Mouse (Mus musculus) bone marrow macrophage, adult 2 months (primary cell): ENCODE measurements around the gene Ntng1. TPM values are rescaled to one million over a fixed set of nuclear protein-coding genes. Genes with fewer than 3 reads are reported as not detected.
"Not testable (repeated sequence)": the region's sequence is repeated elsewhere in the genome, so short reads cannot be mapped to it uniquely, and the experiment has no call there.

ENCODE experiments used
- H3K27ac ChIP-seq: 2 replicates; pipeline ENCODE4 v1.5.1; 2012; ENCODE audit warnings: low read depth, low read length; ENCODE audit not compliant: insufficient read depth
- H3K4me1 ChIP-seq: 2 replicates; pipeline ENCODE4 v1.6.1; 2012; ENCODE audit warnings: low read length; ENCODE audit not compliant: control insufficient read depth, insufficient read depth
- H3K4me3 ChIP-seq: 2 replicates; pipeline ENCODE4 v1.5.1; 2012; ENCODE audit warnings: mild to moderate bottlenecking, low read length, moderate library complexity; ENCODE audit not compliant: insufficient read depth
- CTCF ChIP-seq: IDR thresholded peaks from 2 replicates; pipeline ENCODE4 v1.5.1; 2012; ENCODE audit warnings: low read depth, mild to moderate bottlenecking, low read length, moderate library complexity
- POLR2A ChIP-seq: IDR thresholded peaks from 2 replicates; pipeline ENCODE4 v1.6.1; 2012; ENCODE audit warnings: mild to moderate bottlenecking, low read depth, low read length, borderline replicate concordance
- polyA plus RNA-seq: library from polyadenylated mRNA; stranded (reverse); fragments of >200 nt; gene quantifications from 2 replicates; pipeline ENCODE4 v1.2.4, GENCODE M21; 2012; ENCODE audit not compliant: missing spikeins, insufficient read depth, insufficient read length

The Ntng1 gene
- polyA plus RNA-seq, 1 experiment = not detected

DNA sequence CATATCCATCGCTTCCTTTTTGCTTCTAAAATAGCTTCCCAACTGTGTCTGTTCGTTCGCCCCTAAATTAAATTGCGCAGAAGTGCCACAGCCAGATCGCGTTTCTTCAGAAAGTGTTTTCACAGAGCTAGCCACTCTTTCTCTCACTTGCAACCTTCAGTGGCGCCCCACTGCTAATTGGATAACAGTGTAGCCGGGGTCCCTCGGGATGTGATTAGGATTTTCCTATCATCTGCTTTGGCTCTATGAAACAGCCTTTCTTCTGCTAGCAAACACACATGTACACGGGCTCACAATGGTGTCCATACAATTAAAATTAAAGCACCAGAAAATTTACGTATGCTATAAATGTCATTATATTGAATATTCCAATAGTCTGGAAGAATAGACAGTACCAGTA, 346.5 kb downstream of the Ntng1 start:
- no peak overlapping the region for H3K4me3 ChIP-seq
- TF ChIP-seq CTCF (no peak), POLR2A (no peak)
- no peaks in the 10 kb centered on the region for H3K4me1 ChIP-seq
- H3K27ac ChIP-seq = no peak overlapping the region

DNA sequence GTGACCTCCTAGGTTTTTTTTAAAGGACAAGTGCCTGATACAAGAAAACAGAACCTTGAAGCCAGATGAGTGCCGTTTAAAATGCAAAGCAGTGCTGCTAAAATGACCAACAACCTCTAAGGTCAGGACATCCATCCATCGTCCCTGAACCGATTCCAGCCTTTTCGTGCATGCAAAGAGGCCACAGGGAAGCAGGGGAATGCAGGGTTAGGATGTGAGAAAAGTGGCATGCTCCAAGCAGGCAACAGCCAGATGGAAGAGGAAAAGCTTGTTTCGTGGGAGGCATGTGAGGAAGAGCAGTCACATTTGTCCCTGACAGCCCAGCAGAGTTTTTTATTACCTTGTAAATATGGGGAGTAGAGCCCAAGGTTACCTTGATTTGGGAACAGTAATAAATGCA, 360.6 kb downstream of the Ntng1 start:
- H3K27ac ChIP-seq = no peak overlapping the region
- no peak for TF ChIP-seq POLR2A
- TF ChIP-seq CTCF = no peak
- H3K4me3 ChIP-seq = no peak overlapping the region
- H3K4me1 ChIP-seq = no peaks in the 10 kb centered on the region

DNA sequence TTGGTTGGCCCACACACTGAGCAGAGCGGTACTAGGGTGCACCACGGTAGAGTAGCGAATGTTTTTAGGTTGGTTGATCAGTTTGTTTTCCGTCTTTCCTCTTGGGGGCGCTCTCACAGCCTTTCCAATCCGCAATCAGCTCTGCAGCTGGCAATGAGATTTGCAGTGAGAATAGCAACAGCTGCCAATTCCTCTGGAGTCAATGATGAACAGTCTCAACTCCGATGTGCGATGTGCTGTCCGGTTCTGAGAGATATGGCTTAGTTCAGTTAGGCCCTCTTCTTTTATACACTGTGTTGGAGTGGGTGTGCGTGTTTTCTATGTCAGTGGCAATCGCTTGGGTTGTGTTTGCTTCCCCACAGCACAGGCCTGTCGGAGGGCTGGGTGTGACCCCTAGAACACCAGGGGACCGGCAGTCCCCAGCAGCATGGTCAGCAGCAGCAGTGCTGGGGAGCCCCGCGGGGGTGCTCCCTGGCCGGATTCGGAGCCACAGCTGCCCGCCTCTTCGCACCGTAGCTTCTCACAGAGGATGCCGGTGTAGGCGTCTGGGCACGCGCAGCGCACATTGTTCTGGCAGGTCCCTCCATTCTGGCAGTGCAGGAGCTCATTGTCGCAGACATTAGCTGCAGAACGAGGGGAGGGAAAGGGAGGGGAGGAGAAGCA, 361.4 kb downstream of the Ntng1 start:
- peak overlapping the region; percentile 13; the same call in 1 of the 2 replicates for H3K4me3 ChIP-seq

DNA sequence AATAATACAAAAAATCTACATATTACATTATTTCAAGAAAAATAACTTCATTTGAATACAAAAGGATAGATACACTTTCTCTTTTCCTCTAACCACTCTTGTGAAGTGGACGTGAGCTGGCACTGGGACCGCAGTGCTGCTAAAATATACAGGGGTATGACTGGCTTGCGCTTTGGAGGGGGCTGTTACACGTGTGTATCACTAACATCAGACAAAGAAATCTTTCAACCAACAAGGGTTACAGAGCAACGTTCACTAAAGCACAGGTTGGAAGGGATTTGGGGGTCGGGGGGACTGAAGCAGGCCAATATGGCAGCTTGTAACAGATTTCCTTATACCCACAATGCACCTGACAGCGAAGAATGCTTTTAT, 361.9 kb downstream of the Ntng1 start:
- Histone ChIP-seq H3K4me3 (no peak overlapping the region), H3K27ac (no peak overlapping the region), H3K4me1 (no peaks in the 10 kb centered on the region)
- TF ChIP-seq CTCF (no peak), POLR2A (no peak)

More for the DNA sequence above, 361.4 kb downstream of the Ntng1 start:
- Histone ChIP-seq H3K4me1 (no peaks in the 10 kb centered on the region), H3K27ac (no peak overlapping the region)
- TF ChIP-seq POLR2A = no peak
- TF ChIP-seq CTCF = peak; percentile 32; the same call in 1 of the 2 replicates

DNA sequence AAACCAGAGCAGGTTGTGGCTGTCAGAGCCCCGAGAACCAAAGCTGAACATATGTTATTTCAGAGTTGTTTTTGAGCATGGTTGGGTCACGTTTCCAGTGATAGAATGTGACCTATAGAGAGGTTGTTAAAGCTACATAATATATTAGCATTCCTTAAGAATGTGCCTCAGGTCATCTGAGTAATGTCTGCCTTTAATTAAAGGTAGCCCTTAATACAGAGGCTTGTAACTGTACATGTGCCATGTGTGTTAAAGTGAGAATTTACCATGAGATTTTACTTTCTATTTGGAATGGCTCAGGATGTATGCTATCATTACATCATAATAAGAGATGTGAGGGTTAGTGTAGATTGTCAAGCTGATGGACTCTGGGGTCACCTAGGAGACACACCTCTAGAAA, 368.6 kb downstream of the Ntng1 start:
- Histone ChIP-seq H3K27ac (no peak overlapping the region), H3K4me1 (no peaks in the 10 kb centered on the region), H3K4me3 (no peak overlapping the region)
- TF ChIP-seq CTCF = no peak
- TF ChIP-seq POLR2A = no peak

DNA sequence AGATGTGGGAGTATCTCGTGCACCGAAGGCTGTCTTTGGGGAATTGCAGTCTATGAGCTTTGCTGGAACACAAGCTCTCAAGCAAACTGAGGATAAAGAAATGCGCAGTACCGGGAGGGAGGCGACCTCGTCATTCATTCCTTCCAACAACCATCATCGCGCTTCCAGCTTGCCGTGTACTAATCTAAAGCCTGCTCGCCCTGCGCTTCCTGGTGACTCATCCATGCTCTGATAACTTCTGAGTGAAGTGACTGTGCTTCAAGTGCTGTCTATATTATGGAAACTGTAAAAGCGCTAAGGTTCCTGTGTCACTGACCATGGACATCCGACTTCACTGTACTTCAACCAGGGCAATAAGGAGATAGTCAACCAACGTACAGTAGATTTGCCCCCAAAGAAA, 371.7 kb downstream of the Ntng1 start:
- no peak overlapping the region for H3K4me3 ChIP-seq
- H3K4me1 ChIP-seq = no peaks in the 10 kb centered on the region
- no peak overlapping the region for H3K27ac ChIP-seq
- TF ChIP-seq CTCF (no peak), POLR2A (no peak)

DNA sequence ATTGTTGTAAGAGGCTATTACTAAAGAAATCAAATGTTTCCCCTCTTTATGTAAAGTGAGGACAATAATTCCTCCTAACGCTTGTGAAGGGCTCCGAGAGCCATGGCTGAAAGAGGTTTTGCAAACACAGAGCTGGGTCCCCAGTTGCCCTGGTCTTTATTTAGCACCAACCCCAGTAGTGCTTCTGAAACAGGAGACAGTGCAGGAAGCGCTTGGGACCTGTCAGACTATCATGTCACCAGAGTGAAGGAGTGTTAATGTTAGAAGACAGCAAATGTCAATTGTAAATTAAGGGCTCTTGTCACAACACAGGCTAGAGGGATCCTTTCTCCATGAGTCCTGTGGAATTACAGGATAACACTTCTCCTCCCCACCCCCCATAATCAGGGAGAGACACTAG, 376.9 kb downstream of the Ntng1 start:
- no peak overlapping the region for H3K27ac ChIP-seq
- H3K4me1 ChIP-seq = no peaks in the 10 kb centered on the region
- TF ChIP-seq POLR2A = no peak
- no peak overlapping the region for H3K4me3 ChIP-seq

DNA sequence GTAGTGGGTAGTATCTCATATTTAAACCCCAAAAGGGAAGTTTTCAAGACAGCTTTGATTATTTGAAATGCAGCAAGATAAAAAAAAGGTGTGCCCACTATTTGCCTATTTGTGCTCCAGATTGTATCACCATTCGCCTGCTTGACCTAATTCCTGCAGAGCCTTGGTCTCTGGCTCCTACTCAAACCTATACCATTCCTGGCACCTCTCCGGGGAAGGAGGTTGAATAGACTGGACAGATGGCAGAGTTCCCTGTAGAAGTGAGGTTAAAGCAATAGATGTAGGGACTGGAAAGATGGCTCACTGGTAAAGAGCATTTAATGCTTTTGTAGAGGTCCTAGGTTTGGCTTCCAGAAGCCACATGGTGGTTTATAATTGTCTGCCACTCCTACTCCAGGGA, 378.2 kb downstream of the Ntng1 start:
- TF ChIP-seq CTCF (no peak), POLR2A (no peak)
- H3K4me1 ChIP-seq = no peaks in the 10 kb centered on the region
- H3K27ac ChIP-seq = no peak overlapping the region
- H3K4me3 ChIP-seq = no peak overlapping the region

DNA sequence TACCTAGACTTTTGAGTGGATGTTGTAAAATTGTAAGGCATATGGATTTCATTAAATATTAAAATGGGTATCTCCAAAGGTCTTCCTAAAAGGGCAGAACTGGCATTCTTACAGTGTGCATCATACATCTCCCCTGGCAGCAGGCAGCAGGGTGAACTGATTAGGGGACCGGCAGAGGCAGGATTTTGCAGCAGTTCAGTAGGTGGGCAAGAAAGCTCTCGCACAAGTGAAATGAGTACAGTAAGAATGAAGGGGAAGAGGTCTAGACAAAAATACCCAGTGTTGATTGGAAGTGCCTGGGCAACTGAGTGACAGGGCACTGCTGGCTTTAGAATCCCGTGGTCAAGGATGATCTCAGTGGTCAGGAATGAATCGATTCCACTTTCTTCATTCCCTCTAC, 378.7 kb downstream of the Ntng1 start:
- TF ChIP-seq CTCF (no peak), POLR2A (no peak)
- Histone ChIP-seq H3K4me3 (no peak overlapping the region), H3K4me1 (no peaks in the 10 kb centered on the region), H3K27ac (no peak overlapping the region)

DNA sequence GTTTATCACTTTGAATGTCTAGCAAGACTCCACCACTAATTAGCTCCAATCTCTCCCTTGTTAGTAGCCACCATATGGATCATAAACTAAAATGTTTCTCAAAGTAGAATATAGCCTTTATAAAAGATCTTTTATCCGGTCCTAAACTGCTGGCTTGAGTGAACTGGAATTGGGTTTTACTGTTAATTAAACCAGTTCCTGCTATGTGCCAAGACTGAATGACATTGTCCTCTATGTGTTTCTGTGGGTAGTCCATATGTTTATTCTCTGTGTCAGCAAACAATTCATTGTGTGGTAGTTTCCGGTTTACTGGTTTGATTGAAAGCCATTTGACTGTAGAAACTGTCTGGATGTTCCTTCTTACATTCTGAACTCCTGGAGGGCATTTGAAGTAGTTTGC, 387.4 kb downstream of the Ntng1 start:
- Histone ChIP-seq H3K4me1 (no peaks in the 10 kb centered on the region), H3K27ac (no peak overlapping the region), H3K4me3 (no peak overlapping the region)
- TF ChIP-seq CTCF (no peak), POLR2A (no peak)

DNA sequence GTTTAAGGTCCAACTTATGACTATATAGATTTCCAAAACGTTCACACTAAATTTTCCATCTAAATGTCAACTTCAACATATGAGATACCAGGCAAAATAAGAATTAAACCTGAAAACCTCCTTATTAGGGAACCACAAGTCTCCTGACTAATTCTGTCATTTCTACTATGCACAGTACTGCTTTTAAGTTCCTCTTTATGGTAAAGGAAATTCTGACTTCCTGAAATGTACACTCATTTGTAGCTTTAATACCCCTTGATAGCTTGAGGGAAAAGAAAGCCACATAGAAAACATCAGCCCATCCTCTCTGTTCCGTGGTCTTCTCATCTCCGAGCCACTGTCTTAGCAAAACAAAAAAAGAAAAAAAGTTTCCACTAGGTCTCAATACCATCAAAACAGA, 396.2 kb downstream of the Ntng1 start:
- not testable (repeated sequence) for H3K4me3 ChIP-seq, H3K27ac ChIP-seq, H3K4me1 ChIP-seq
